Mouse (Mus musculus): Measurements from ENCODE around the gene Camk2b. TPM values are rescaled to one million over a fixed set of nuclear protein-coding genes. Genes with fewer than 3 reads are reported as not detected.

Camk2b gene
- polyA plus RNA-seq, 2 experiments = 0.40 to 0.55 TPM

DNA sequence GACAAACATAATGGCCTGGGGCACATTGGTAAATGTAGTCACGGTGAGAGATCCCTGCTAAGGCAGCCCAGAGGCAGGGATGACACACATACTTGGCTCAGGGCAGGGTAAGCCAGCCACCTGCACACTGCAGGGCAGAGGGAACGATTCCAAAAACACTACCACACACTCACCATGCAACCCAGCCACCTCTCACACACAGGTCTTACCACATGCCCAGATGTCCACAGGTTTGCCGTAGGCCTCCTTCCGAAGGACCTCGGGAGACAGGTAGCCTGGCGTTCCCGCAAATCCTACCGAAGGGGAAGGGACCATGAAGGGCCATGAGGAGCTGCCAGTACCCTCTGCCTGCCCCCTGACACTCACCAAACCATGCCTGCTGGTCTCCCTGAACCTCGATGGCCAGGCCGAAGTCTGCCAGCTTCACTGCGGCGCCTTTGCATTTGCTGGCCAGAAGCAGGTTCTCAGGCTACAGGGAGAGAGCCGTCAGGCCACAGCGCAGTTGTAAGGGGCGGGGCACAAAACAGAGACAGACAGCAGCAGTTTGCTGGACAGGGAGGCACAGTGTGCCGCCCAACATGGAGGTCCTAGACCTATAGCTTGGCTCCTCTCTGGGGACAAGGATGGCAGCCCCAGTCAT is 76.1 kb downstream of the Camk2b start:
- no peak overlapping the region for H3K4me3 ChIP-seq (ENCODE audit: insufficient read depth in 1 of 2, low read depth in 2 of 2, low read length in 2 of 2)
- no peaks in the 10 kb centered on the region for H3K4me1 ChIP-seq (replicated peaks; ENCODE audit: control insufficient read depth in 2 of 2, insufficient read depth in 2 of 2, low read length in 1 of 2)
- DNase-seq (ENCODE audit: low read depth in 3 of 3, low spot score in 3 of 3) = no peak
- ATAC-seq (ENCODE audit: insufficient read depth) = no peak
- H3K9ac ChIP-seq (replicated peaks) = no peak overlapping the region
- no peak overlapping the region for H3K4me2 ChIP-seq (ENCODE audit: low read depth)
- no peaks in the 10 kb centered on the region for H3K9me3 ChIP-seq (ENCODE audit: control insufficient read depth, low read length)
- H3K36me3 ChIP-seq (replicated peaks; ENCODE audit: control insufficient read depth, insufficient read depth, low read depth) = no peaks in the 10 kb centered on the region
- TF ChIP-seq EP300 (IDR thresholded peaks at IDR 0.05; ENCODE audit: low read depth) (no peak), CTCF (IDR thresholded peaks at IDR 0.05; ENCODE audit: low read depth) (no peak)
- H3K27me3 ChIP-seq (ENCODE audit: control insufficient read depth, insufficient read depth, low read length) = no peaks in the 10 kb centered on the region
- H3K27ac ChIP-seq = no peak overlapping the region
- 69% methylated on average over 16 of the region's 16 CpGs for WGBS (ENCODE audit: insufficient replicate concordance)

DNA sequence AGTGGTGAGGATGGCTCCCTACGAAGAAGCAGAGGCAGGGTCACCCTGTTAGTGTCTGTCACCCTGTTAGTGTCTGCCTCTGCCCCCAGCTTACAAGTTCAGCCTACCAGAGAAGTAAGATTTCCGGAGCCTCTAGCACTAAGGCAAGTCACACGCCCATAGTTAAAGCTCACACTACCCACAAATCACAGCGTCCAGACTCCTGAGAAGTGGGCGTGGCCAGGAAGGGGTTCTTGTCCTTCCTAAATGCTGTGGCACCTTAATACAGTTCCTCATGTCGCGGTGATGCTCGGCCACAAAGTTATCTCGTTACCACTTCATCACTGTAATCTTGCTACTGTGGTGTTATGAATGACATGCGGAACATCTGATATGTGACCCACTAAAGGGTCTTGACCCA is 78.0 kb downstream of the Camk2b start:
- H3K27me3 ChIP-seq (ENCODE audit: control insufficient read depth, insufficient read depth, low read length) = no peaks in the 10 kb centered on the region
- WGBS (ENCODE audit: insufficient replicate concordance) = 55% methylated on average over 10 of the region's 10 CpGs
- TF ChIP-seq EP300 (IDR thresholded peaks at IDR 0.05; ENCODE audit: low read depth) (no peak), CTCF (IDR thresholded peaks at IDR 0.05; ENCODE audit: low read depth) (no peak)
- no peaks in the 10 kb centered on the region for H3K9me3 ChIP-seq (ENCODE audit: control insufficient read depth, low read length)
- H3K36me3 ChIP-seq (replicated peaks; ENCODE audit: control insufficient read depth, insufficient read depth, low read depth) = no peaks in the 10 kb centered on the region
- no peaks in the 10 kb centered on the region for H3K4me1 ChIP-seq (replicated peaks; ENCODE audit: control insufficient read depth in 2 of 2, insufficient read depth in 2 of 2, low read length in 1 of 2)
- no peak overlapping the region for H3K27ac ChIP-seq
- no peak overlapping the region for H3K9ac ChIP-seq (replicated peaks)
- no peak overlapping the region for H3K4me3 ChIP-seq (ENCODE audit: insufficient read depth in 1 of 2, low read depth in 2 of 2, low read length in 2 of 2)
- H3K4me2 ChIP-seq (ENCODE audit: low read depth) = no peak overlapping the region
- ATAC-seq (ENCODE audit: insufficient read depth) (no peak), DNase-seq (ENCODE audit: low read depth in 3 of 3, low spot score in 3 of 3) (no peak)

- H3K36me3 ChIP-seq (replicated peaks; ENCODE audit: control insufficient read depth, insufficient read depth, low read depth) = no peaks in the 10 kb centered on the region
- H3K4me1 ChIP-seq (replicated peaks; ENCODE audit: control insufficient read depth in 2 of 2, insufficient read depth in 2 of 2, low read length in 1 of 2) = no peaks in the 10 kb centered on the region
- H3K4me2 ChIP-seq (ENCODE audit: low read depth) = no peak overlapping the region
- H3K27me3 ChIP-seq (ENCODE audit: control insufficient read depth, insufficient read depth, low read length) = no peaks in the 10 kb centered on the region
- no peak for ATAC-seq (ENCODE audit: insufficient read depth)
- H3K27ac ChIP-seq = no peak overlapping the region
- H3K4me3 ChIP-seq (ENCODE audit: insufficient read depth in 1 of 2, low read depth in 2 of 2, low read length in 2 of 2) = no peak overlapping the region
- 70% methylated on average over 5 of the region's 5 CpGs for WGBS (ENCODE audit: insufficient replicate concordance)
- TF ChIP-seq CTCF (IDR thresholded peaks at IDR 0.05; ENCODE audit: low read depth) = no peak
- no peak for TF ChIP-seq EP300 (IDR thresholded peaks at IDR 0.05; ENCODE audit: low read depth)
- H3K9ac ChIP-seq (replicated peaks) = no peak overlapping the region
- DNase-seq (ENCODE audit: low read depth in 3 of 3, low spot score in 3 of 3) = no peak
- H3K9me3 ChIP-seq (ENCODE audit: control insufficient read depth, low read length) = no peaks in the 10 kb centered on the region
These were observed 82.5 kb downstream of the Camk2b start for GRCm38 (mm10) chr11:5983629-5984028.

GRCm38 (mm10) chr11:5981323-5981722 is 84.8 kb downstream of the Camk2b start:
- Histone ChIP-seq H3K27me3 (ENCODE audit: control insufficient read depth, insufficient read depth, low read length) (no peaks in the 10 kb centered on the region), H3K4me1 (replicated peaks; ENCODE audit: control insufficient read depth in 2 of 2, insufficient read depth in 2 of 2, low read length in 1 of 2) (no peaks in the 10 kb centered on the region), H3K36me3 (replicated peaks; ENCODE audit: control insufficient read depth, insufficient read depth, low read depth) (no peaks in the 10 kb centered on the region), H3K4me2 (ENCODE audit: low read depth) (no peak overlapping the region), H3K27ac (no peak overlapping the region), H3K9me3 (ENCODE audit: control insufficient read depth, low read length) (no peaks in the 10 kb centered on the region), H3K9ac (replicated peaks) (no peak overlapping the region), H3K4me3 (ENCODE audit: insufficient read depth in 1 of 2, low read depth in 2 of 2, low read length in 2 of 2) (no peak overlapping the region)
- TF ChIP-seq CTCF (IDR thresholded peaks at IDR 0.05; ENCODE audit: low read depth) (no peak), EP300 (IDR thresholded peaks at IDR 0.05; ENCODE audit: low read depth) (no peak)
- 55% methylated on average over 7 of the region's 7 CpGs for WGBS (ENCODE audit: insufficient replicate concordance)
- ATAC-seq (ENCODE audit: insufficient read depth) = no peak
- no peak for DNase-seq (ENCODE audit: low read depth in 3 of 3, low spot score in 3 of 3)

DNA sequence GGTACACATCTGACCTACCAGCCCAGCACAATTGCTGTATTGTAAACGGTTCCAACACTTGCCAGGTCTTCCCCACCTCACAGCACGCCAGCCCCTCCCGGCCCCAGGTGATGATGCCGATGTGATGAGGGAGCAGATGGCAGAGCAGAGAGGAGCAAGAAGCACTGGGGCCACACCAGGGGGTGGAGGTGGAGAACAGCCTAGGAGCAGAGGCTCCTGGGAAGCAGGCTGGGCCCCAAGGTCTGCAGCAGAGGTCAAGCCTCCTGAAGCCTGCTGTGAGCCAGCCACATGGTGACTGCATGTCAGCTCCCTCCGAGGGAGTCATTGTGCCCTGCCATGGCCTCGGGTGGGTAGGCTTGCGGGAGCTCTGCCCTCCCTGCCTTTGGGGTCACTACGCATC is 85.6 kb downstream of the Camk2b start:
- ATAC-seq (ENCODE audit: insufficient read depth) = no peak
- no peak overlapping the region for H3K9ac ChIP-seq (replicated peaks)
- WGBS (ENCODE audit: insufficient replicate concordance) = 57% methylated on average over 8 of the region's 8 CpGs

More for the DNA sequence above, 85.6 kb downstream of the Camk2b start:
- Histone ChIP-seq H3K4me1 (replicated peaks; ENCODE audit: control insufficient read depth in 2 of 2, insufficient read depth in 2 of 2, low read length in 1 of 2) (no peaks in the 10 kb centered on the region), H3K27me3 (ENCODE audit: control insufficient read depth, insufficient read depth, low read length) (no peaks in the 10 kb centered on the region), H3K4me3 (ENCODE audit: insufficient read depth in 1 of 2, low read depth in 2 of 2, low read length in 2 of 2) (no peak overlapping the region), H3K36me3 (replicated peaks; ENCODE audit: control insufficient read depth, insufficient read depth, low read depth) (no peaks in the 10 kb centered on the region), H3K9me3 (ENCODE audit: control insufficient read depth, low read length) (no peaks in the 10 kb centered on the region), H3K27ac (no peak overlapping the region), H3K4me2 (ENCODE audit: low read depth) (no peak overlapping the region)
- no peak for DNase-seq (ENCODE audit: low read depth in 3 of 3, low spot score in 3 of 3)
- TF ChIP-seq CTCF (IDR thresholded peaks at IDR 0.05; ENCODE audit: low read depth) (no peak), EP300 (IDR thresholded peaks at IDR 0.05; ENCODE audit: low read depth) (no peak)
